Mouse (Mus musculus): ENCODE measurements around the gene Gm44503.

- TF ChIP-seq POLR2A (IDR thresholded peaks at IDR 0.05; ENCODE audit: control insufficient read depth, extremely low read depth, insufficient read depth, low read length, poor library complexity) (no peak), CTCF (IDR thresholded peaks at IDR 0.05; ENCODE audit: borderline replicate concordance, control insufficient read depth, extremely low read depth, insufficient read depth, low read length, poor library complexity) (no peak)
Measured at GRCm38 (mm10) chr9:72996806-72997205, 38.2 kb downstream of the Gm44503 start.

Measured in thymus, adult 2 months (tissue).